Comparison of ENCODE assay signal across 8 mouse cellular contexts in the genomic region with DNA sequence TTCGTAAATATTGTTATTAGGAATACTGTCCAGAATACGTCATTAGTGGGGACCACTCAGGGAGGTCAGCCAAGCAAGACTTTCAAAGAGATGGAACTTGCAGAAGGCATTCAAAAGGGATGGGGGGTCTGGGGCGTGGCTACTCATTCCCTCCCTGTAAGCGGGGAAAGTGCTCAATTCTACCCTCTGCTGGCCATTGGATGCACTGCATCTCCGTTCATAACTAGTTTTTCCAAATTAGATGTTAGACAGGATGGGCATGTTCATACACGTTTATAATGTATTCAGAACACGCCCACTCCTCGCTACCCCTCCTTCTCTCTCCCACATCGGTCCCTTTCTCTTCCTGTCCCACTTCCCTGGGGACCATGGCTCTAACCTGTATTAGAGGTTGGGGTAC. TPM values are rescaled to one million over a fixed set of nuclear protein-coding genes. Genes with fewer than 3 reads are reported as not detected.
DNase-seq lines count a peak whose midpoint lies in the region; ATAC-seq and TF ChIP-seq lines count a peak whose summit lies in the region.

No protein-coding gene starts in this region.

- no peak overlapping the region for H3K9ac ChIP-seq in limb, embryonic 14.5 days (ENCODE audit: low read depth, low read length, severe bottlenecking)
- H3K9ac ChIP-seq in midbrain, embryonic 15.5 days = no peak overlapping the region

- H3K27ac ChIP-seq in embryonic facial prominence, embryonic 10.5 days (replicated peaks) = no peak overlapping the region
- no peak overlapping the region for H3K27ac ChIP-seq in limb, embryonic 14.5 days (replicated peaks; ENCODE audit: low read depth, low read length)
- no peak overlapping the region for H3K27ac ChIP-seq in midbrain, embryonic 15.5 days
- no peak overlapping the region for H3K27ac ChIP-seq in spleen, adult 2 months (ENCODE audit: insufficient read depth, low read length)

- peak; percentile 77 for ATAC-seq in limb, embryonic 14.5 days (ENCODE audit: low FRiP score, low read depth)
- peak; percentile 67 for ATAC-seq in midbrain, embryonic 15.5 days (replicated peaks)

- H3K27me3 ChIP-seq in embryonic facial prominence, embryonic 10.5 days (replicated peaks; ENCODE audit: low read depth, poor library complexity, severe bottlenecking) = peaks cover 4% of the 10 kb centered on the region; the same call in 1 of the 2 replicates
- no peaks in the 10 kb centered on the region for H3K27me3 ChIP-seq in limb, embryonic 14.5 days (ENCODE audit: control insufficient read depth, insufficient read depth, low read length)
- H3K27me3 ChIP-seq in midbrain, embryonic 15.5 days (replicated peaks) = no peaks in the 10 kb centered on the region
- no peaks in the 10 kb centered on the region for H3K27me3 ChIP-seq in spleen, adult 2 months (ENCODE audit: control insufficient read depth, insufficient read depth, low read length)

- peaks cover 34% of the 10 kb centered on the region for H3K4me1 ChIP-seq in embryonic facial prominence, embryonic 10.5 days
- peaks cover 20% of the 10 kb centered on the region for H3K4me1 ChIP-seq in limb, embryonic 14.5 days (ENCODE audit: control insufficient read depth, insufficient read depth, low read length)
- peaks cover 13% of the 10 kb centered on the region for H3K4me1 ChIP-seq in midbrain, embryonic 15.5 days
- H3K4me1 ChIP-seq in spleen, adult 2 months (ENCODE audit: control insufficient read depth, insufficient read depth, insufficient read length) = peaks cover 2% of the 10 kb centered on the region; the same call in 1 of the 2 replicates

- H3K4me2 ChIP-seq in limb, embryonic 14.5 days (replicated peaks; ENCODE audit: low read depth, low read length, severe bottlenecking) = peak overlapping the region; percentile 29; the same call in 1 of the 2 replicates
- peak overlapping the region; percentile 27; the same call in 1 of the 2 replicates for H3K4me2 ChIP-seq in midbrain, embryonic 15.5 days

- TF ChIP-seq POLR2A in limb, embryonic 14.5 days (IDR thresholded peaks at IDR 0.05; ENCODE audit: borderline replicate concordance, extremely low read depth, insufficient read depth, insufficient read length) = no peak
- no peak for TF ChIP-seq POLR2A in spleen, adult 2 months (IDR thresholded peaks at IDR 0.05; ENCODE audit: low read depth, low read length)

- H3K36me3 ChIP-seq in embryonic facial prominence, embryonic 10.5 days (replicated peaks) = no peaks in the 10 kb centered on the region
- no peaks in the 10 kb centered on the region for H3K36me3 ChIP-seq in limb, embryonic 14.5 days (ENCODE audit: control insufficient read depth, insufficient read depth, low read length)
- no peaks in the 10 kb centered on the region for H3K36me3 ChIP-seq in midbrain, embryonic 15.5 days (replicated peaks)
- no peaks in the 10 kb centered on the region for H3K36me3 ChIP-seq in spleen, adult 2 months (ENCODE audit: control insufficient read depth, insufficient read depth, low read length)

- WGBS in embryonic facial prominence, embryonic 10.5 days = 8% methylated on average over 9 of the region's 9 CpGs
- WGBS in limb, embryonic 14.5 days = 5% methylated on average over 9 of the region's 9 CpGs
- WGBS in midbrain, embryonic 15.5 days = 6% methylated on average over 9 of the region's 9 CpGs
- 7% methylated on average over 9 of the region's 9 CpGs for WGBS in spleen, adult 2 months

- TF ChIP-seq CTCF in spleen, adult 2 months (IDR thresholded peaks at IDR 0.05; ENCODE audit: extremely low read depth, insufficient read depth, insufficient read length, insufficient replicate concordance) = peak; percentile 60; the same call in 1 of the 2 replicates

- no peak overlapping the region for H3K4me3 ChIP-seq in embryonic facial prominence, embryonic 10.5 days
- 0 out of 2 replicates have a peak overlapping the region, but pooled peaks have one; percentile 7 for H3K4me3 ChIP-seq in limb, embryonic 14.5 days (replicated peaks; ENCODE audit: low read length)
- no peak overlapping the region for H3K4me3 ChIP-seq in midbrain, embryonic 15.5 days
- H3K4me3 ChIP-seq in spleen, adult 2 months (ENCODE audit: extremely low read depth, insufficient read depth, insufficient read length) = no peak overlapping the region

- H3K9me3 ChIP-seq in embryonic facial prominence, embryonic 10.5 days = peaks cover 8% of the 10 kb centered on the region; the same call in 1 of the 2 replicates
- H3K9me3 ChIP-seq in limb, embryonic 14.5 days (ENCODE audit: control insufficient read depth, low read length) = peaks cover 7% of the 10 kb centered on the region
- no peaks in the 10 kb centered on the region for H3K9me3 ChIP-seq in midbrain, embryonic 15.5 days

- peak; percentile 80 for DNase-seq in 3T3-L1 (ENCODE audit: low read depth, low spot score)
- peak; percentile 62 for DNase-seq in adrenal gland, adult 2 months
- peak; percentile 83 for DNase-seq in embryonic facial prominence, embryonic 10.5 days (ENCODE audit: low spot score)
- DNase-seq in heart, adult 18-20 months = peak; percentile 64 to 88
- DNase-seq in kidney, adult 18-20 months = peak; percentile 78
- peak; percentile 89 for DNase-seq in limb, embryonic 14.5 days (ENCODE audit: low spot score)
- peak in 1 of 2 experiments; percentile 50 for DNase-seq in spleen, adult 2 months (ENCODE audit: low read depth in 1 of 2, low spot score in 2 of 2)

RNA-seq across cellular contexts. Expression of a gene that starts 56.7 kb away (rescaled TPM):
- total RNA-seq in adrenal gland, adult 2 months (2021) = under 1 TPM; 0.43 to 0.79 TPM
- 0.13 and 0.16 TPM in 2 replicates for polyA plus RNA-seq in adrenal gland, adult 2 months (2012; rRNA removed)
- 0.50 and 1.0 TPM in 2 replicates for polyA plus RNA-seq in embryonic facial prominence, embryonic 10.5 days (2016; fragmentation: Nextera tagmentation; extraction: Ambion mirVana)
- total RNA-seq in heart, adult 18-20 months (2021) = under 1 TPM in 1 of 2 experiments, not detected in 1; 0.36 TPM
- 1.8 and 2.7 TPM in 2 replicates for polyA plus RNA-seq in limb, embryonic 14.5 days (2012; rRNA removed)
- 2.8 and 3.1 TPM in 2 replicates for polyA plus RNA-seq in limb, embryonic 14.5 days (2014; fragmentation: Nextera tagmentation; extraction: Ambion mirVana)
- 3.7 and 4.2 TPM in 2 replicates for polyA plus RNA-seq in midbrain, embryonic 15.5 days (2015; fragmentation: Nextera tagmentation; extraction: Ambion mirVana)
- 0.12 and 0.21 TPM in 2 replicates for polyA plus RNA-seq in spleen, adult 2 months (2012; rRNA removed)
